8 mouse cellular contexts compared by ENCODE assay signal in genomic region chr17:35914975-35915374, GRCm38 (mm10). TPM values are rescaled to one million over a fixed set of nuclear protein-coding genes. Genes with fewer than 3 reads are reported as not detected.
DNase-seq lines count a peak whose midpoint lies in the region; ATAC-seq and TF ChIP-seq lines count a peak whose summit lies in the region.
"Had no signal": no experiment of that assay in that cellular context is flagged by ENCODE, and none has a peak within 500 bp of the region (broad histone marks: within the 10 kb centered on the region; RNA-seq: fewer than 3 reads in every experiment).

No protein-coding gene starts in this region.

- no peak for DNase-seq in liver, embryonic 11.5 days (ENCODE audit: low spot score)
- no peak for DNase-seq in stomach, postnatal 0 days (ENCODE audit: low spot score)
- DNase-seq in adipocyte (ENCODE audit: low spot score), result no peak
- no peak for DNase-seq in layer of hippocampus, adult 11-12 months (ENCODE audit: low spot score)
- DNase-seq: right cerebral cortex, postnatal 14 days had no signal

- H3K4me2 ChIP-seq in forebrain, embryonic 13.5 days, result peak overlapping the region; percentile 73
- H3K4me2 ChIP-seq in liver, embryonic 11.5 days, result peak overlapping the region; percentile 99
- peak overlapping the region; percentile 70; the same call in 1 of the 2 replicates for H3K4me2 ChIP-seq in stomach, postnatal 0 days (replicated peaks; ENCODE audit: low read depth)

- no peak for TF ChIP-seq EP300 in stomach, postnatal 0 days (optimal IDR thresholded peaks at IDR 0.05)

- H3K27ac ChIP-seq in forebrain, embryonic 13.5 days, result no peak overlapping the region
- H3K27ac ChIP-seq in liver, embryonic 11.5 days (ENCODE audit: low read depth, low read length), result peak overlapping the region; percentile 99; the same call in 1 of the 2 replicates
- no peak overlapping the region for H3K27ac ChIP-seq in stomach, postnatal 0 days (replicated peaks)

- H3K9ac ChIP-seq in forebrain, embryonic 13.5 days, result no peak overlapping the region
- H3K9ac ChIP-seq in liver, embryonic 11.5 days (ENCODE audit: low read depth, low read length), result peak overlapping the region; percentile 89
- H3K9ac ChIP-seq in stomach, postnatal 0 days (ENCODE audit: low read length), result no peak overlapping the region

- H3K9me3 ChIP-seq in megakaryocyte, embryonic 14.5 days, result no peaks in the 10 kb centered on the region
- no peaks in the 10 kb centered on the region for H3K9me3 ChIP-seq in forebrain, embryonic 13.5 days (replicated peaks)
- no peaks in the 10 kb centered on the region for H3K9me3 ChIP-seq in liver, embryonic 11.5 days (ENCODE audit: control insufficient read depth, low read length)
- no peaks in the 10 kb centered on the region for H3K9me3 ChIP-seq in stomach, postnatal 0 days (ENCODE audit: control insufficient read depth, low read length)

- 84% methylated on average over 6 of the region's 6 CpGs for WGBS in forebrain, embryonic 13.5 days
- WGBS in liver, embryonic 11.5 days, result 56% methylated on average over 6 of the region's 6 CpGs
- 64% methylated on average over 6 of the region's 6 CpGs for WGBS in stomach, postnatal 0 days

- no peak for ATAC-seq in megakaryocyte, adult 5-6 weeks (ENCODE audit: poor library complexity, severe bottlenecking)
- no peak for ATAC-seq in forebrain, embryonic 13.5 days
- ATAC-seq in liver, embryonic 11.5 days (replicated peaks; ENCODE audit: low FRiP score), result no peak
- ATAC-seq in stomach, postnatal 0 days (ENCODE audit: low FRiP score, low TSS enrichment), result no peak

- TF ChIP-seq CTCF in stomach, postnatal 0 days (IDR thresholded peaks at IDR 0.05; ENCODE audit: low read depth), result peak; percentile 36; the same call in 1 of the 2 replicates

- H3K27me3 ChIP-seq in megakaryocyte, embryonic 14.5 days (replicated peaks), result no peaks in the 10 kb centered on the region
- no peaks in the 10 kb centered on the region for H3K27me3 ChIP-seq in forebrain, embryonic 13.5 days
- H3K27me3 ChIP-seq in liver, embryonic 11.5 days (replicated peaks; ENCODE audit: control insufficient read depth, insufficient read depth, low read length), result no peaks in the 10 kb centered on the region
- H3K27me3 ChIP-seq in stomach, postnatal 0 days (ENCODE audit: control insufficient read depth, insufficient read depth, low read length), result no peaks in the 10 kb centered on the region

- H3K4me3 ChIP-seq in megakaryocyte, embryonic 14.5 days (replicated peaks), result peak overlapping the region; percentile 44
- H3K4me3 ChIP-seq in forebrain, embryonic 13.5 days, result no peak overlapping the region
- peak overlapping the region; percentile 78 for H3K4me3 ChIP-seq in liver, embryonic 11.5 days (ENCODE audit: low read depth, low read length)
- no peak overlapping the region; the same call in 1 of the 2 replicates for H3K4me3 ChIP-seq in stomach, postnatal 0 days (ENCODE audit: low read depth, low read length)

- peaks cover 63% of the 10 kb centered on the region for H3K36me3 ChIP-seq in megakaryocyte, embryonic 14.5 days (replicated peaks; ENCODE audit: low read length)
- H3K36me3 ChIP-seq in forebrain, embryonic 13.5 days (ENCODE audit: poor library complexity, severe bottlenecking), result peaks cover 32% of the 10 kb centered on the region; the same call in 1 of the 2 replicates
- H3K36me3 ChIP-seq in liver, embryonic 11.5 days (ENCODE audit: control insufficient read depth, insufficient read depth, low read length), result peaks cover 16% of the 10 kb centered on the region
- 0 out of 2 replicates have a peak, but pooled peaks cover 2% of the 10 kb centered on the region for H3K36me3 ChIP-seq in stomach, postnatal 0 days (ENCODE audit: control insufficient read depth, insufficient read depth, low read length)

- peaks cover 42% of the 10 kb centered on the region for H3K4me1 ChIP-seq in megakaryocyte, embryonic 14.5 days
- peaks cover 15% of the 10 kb centered on the region for H3K4me1 ChIP-seq in forebrain, embryonic 13.5 days
- peaks cover 29% of the 10 kb centered on the region for H3K4me1 ChIP-seq in liver, embryonic 11.5 days (replicated peaks; ENCODE audit: control insufficient read depth, insufficient read depth, low read length)
- H3K4me1 ChIP-seq in stomach, postnatal 0 days (replicated peaks; ENCODE audit: control insufficient read depth, insufficient read depth), result peaks cover 3% of the 10 kb centered on the region

RNA-seq across cellular contexts. Expression of gene Mrps18b, which starts 1.2 kb away (rescaled TPM):
- polyA plus RNA-seq in megakaryocyte, embryonic 14.5 days (2012; ENCODE audit: insufficient read depth, low replicate concordance), result 5.7 TPM in 1 of 2 replicates, not detected in the other
- 29.2 and 35.9 TPM in 2 replicates for total RNA-seq in megakaryocyte, adult 5-6 weeks (2015)
- total RNA-seq in megakaryocyte, adult 5-6 weeks (2017), result 25.0 and 28.9 TPM in 2 replicates
- 57.1 and 62.2 TPM in 2 replicates for polyA plus RNA-seq in forebrain, embryonic 13.5 days (2015; fragmentation: Nextera tagmentation; extraction: Ambion mirVana)
- 167 and 172 TPM in 2 replicates for polyA plus RNA-seq in liver, embryonic 11.5 days (2014; fragmentation: Nextera tagmentation; extraction: Ambion mirVana)
- 80.0 and 83.4 TPM in 2 replicates for polyA plus RNA-seq in stomach, postnatal 0 days (2015; fragmentation: Nextera tagmentation; extraction: Ambion mirVana)

RNA-seq across cellular contexts. Expression of gene Ppp1r10, which starts 1.3 kb away (rescaled TPM):
- polyA plus RNA-seq in megakaryocyte, embryonic 14.5 days (2012; ENCODE audit: insufficient read depth, low replicate concordance), result 28.5 and 36.4 TPM in 2 replicates
- total RNA-seq in megakaryocyte, adult 5-6 weeks (2015), result 82.4 and 93.7 TPM in 2 replicates
- total RNA-seq in megakaryocyte, adult 5-6 weeks (2017), result 131 and 157 TPM in 2 replicates
- 51.8 and 52.2 TPM in 2 replicates for polyA plus RNA-seq in forebrain, embryonic 13.5 days (2015; fragmentation: Nextera tagmentation; extraction: Ambion mirVana)
- polyA plus RNA-seq in liver, embryonic 11.5 days (2014; fragmentation: Nextera tagmentation; extraction: Ambion mirVana), result 35.4 and 39.7 TPM in 2 replicates
- 13.9 and 17.4 TPM in 2 replicates for polyA plus RNA-seq in stomach, postnatal 0 days (2015; fragmentation: Nextera tagmentation; extraction: Ambion mirVana)

RNA-seq across cellular contexts. Expression of gene Atat1, which starts 5.1 kb away (rescaled TPM):
- 15.4 and 23.3 TPM in 2 replicates for polyA plus RNA-seq in megakaryocyte, embryonic 14.5 days (2012; ENCODE audit: insufficient read depth, low replicate concordance)
- 8.7 and 10.1 TPM in 2 replicates for total RNA-seq in megakaryocyte, adult 5-6 weeks (2015)
- total RNA-seq in megakaryocyte, adult 5-6 weeks (2017), result 5.2 and 7.6 TPM in 2 replicates
- polyA plus RNA-seq in forebrain, embryonic 13.5 days (2015; fragmentation: Nextera tagmentation; extraction: Ambion mirVana), result 331 and 355 TPM in 2 replicates
- 39.5 and 40.0 TPM in 2 replicates for polyA plus RNA-seq in liver, embryonic 11.5 days (2014; fragmentation: Nextera tagmentation; extraction: Ambion mirVana)
- polyA plus RNA-seq in stomach, postnatal 0 days (2015; fragmentation: Nextera tagmentation; extraction: Ambion mirVana), result 12.7 and 14.5 TPM in 2 replicates

RNA-seq across cellular contexts. Expression of gene 2310061I04Rik, which starts 17.7 kb away (rescaled TPM):
- 101 and 470 TPM in 2 replicates for polyA plus RNA-seq in megakaryocyte, embryonic 14.5 days (2012; ENCODE audit: insufficient read depth, low replicate concordance)
- total RNA-seq in megakaryocyte, adult 5-6 weeks (2015), result 28.4 and 31.8 TPM in 2 replicates
- 3.5 and 9.8 TPM in 2 replicates for total RNA-seq in megakaryocyte, adult 5-6 weeks (2017)
- 31.6 and 36.6 TPM in 2 replicates for polyA plus RNA-seq in forebrain, embryonic 13.5 days (2015; fragmentation: Nextera tagmentation; extraction: Ambion mirVana)
- 33.7 and 34.0 TPM in 2 replicates for polyA plus RNA-seq in liver, embryonic 11.5 days (2014; fragmentation: Nextera tagmentation; extraction: Ambion mirVana)
- polyA plus RNA-seq in stomach, postnatal 0 days (2015; fragmentation: Nextera tagmentation; extraction: Ambion mirVana), result 20.5 and 21.7 TPM in 2 replicates

RNA-seq across cellular contexts. Expression of gene Dhx16, which starts 35.4 kb away (rescaled TPM):
- 23.2 and 32.1 TPM in 2 replicates for polyA plus RNA-seq in megakaryocyte, embryonic 14.5 days (2012; ENCODE audit: insufficient read depth, low replicate concordance)
- total RNA-seq in megakaryocyte, adult 5-6 weeks (2015), result 87.6 and 118 TPM in 2 replicates
- total RNA-seq in megakaryocyte, adult 5-6 weeks (2017), result 65.9 and 72.8 TPM in 2 replicates
- 38.6 and 39.9 TPM in 2 replicates for polyA plus RNA-seq in forebrain, embryonic 13.5 days (2015; fragmentation: Nextera tagmentation; extraction: Ambion mirVana)
- 69.1 and 70.4 TPM in 2 replicates for polyA plus RNA-seq in liver, embryonic 11.5 days (2014; fragmentation: Nextera tagmentation; extraction: Ambion mirVana)
- polyA plus RNA-seq in stomach, postnatal 0 days (2015; fragmentation: Nextera tagmentation; extraction: Ambion mirVana), result 14.2 and 19.3 TPM in 2 replicates

Comparison
In these comparisons a context has a peak if more than half of its experiments do, and no peak if none do; other contexts are left out.
1. H3K4me3 ChIP-seq: peak in megakaryocyte, embryonic 14.5 days (single experiment) and liver, embryonic 11.5 days (single experiment); none in forebrain, embryonic 13.5 days (single experiment) and stomach, postnatal 0 days (single experiment).
2. Peak in every context shown above with its lines, with median percentiles within 50 percentile points of each other: H3K4me2 ChIP-seq.